Mouse (Mus musculus) kidney, adult 8-10 months (tissue): Measurements from ENCODE around the gene Mrpl12.
A peak's percentile ranks its signal among the peaks of the same experiment; 100 is the strongest.

ENCODE experiments used
- DNase-seq, 2 experiments: peaks; one replicate each; pipeline ENCODE4 v3.0.0; 2022

Gene Mrpl12

GRCm38 (mm10) chr11:120484265-120484981 is at the start of gene Mrpl12:
Gene Mrpl12, plus strand, starts transcription at chr11:120484613.
- DNase-seq: peak; percentile 88 to 89

- DNase-seq: peak; percentile 73 to 88
Measured at GRCm38 (mm10) chr11:120437152-120437856, 47.1 kb upstream of the Mrpl12 start, which contains the start of gene Nploc4. Gene Nploc4, minus strand, starts transcription at chr11:120437708.

DNA sequence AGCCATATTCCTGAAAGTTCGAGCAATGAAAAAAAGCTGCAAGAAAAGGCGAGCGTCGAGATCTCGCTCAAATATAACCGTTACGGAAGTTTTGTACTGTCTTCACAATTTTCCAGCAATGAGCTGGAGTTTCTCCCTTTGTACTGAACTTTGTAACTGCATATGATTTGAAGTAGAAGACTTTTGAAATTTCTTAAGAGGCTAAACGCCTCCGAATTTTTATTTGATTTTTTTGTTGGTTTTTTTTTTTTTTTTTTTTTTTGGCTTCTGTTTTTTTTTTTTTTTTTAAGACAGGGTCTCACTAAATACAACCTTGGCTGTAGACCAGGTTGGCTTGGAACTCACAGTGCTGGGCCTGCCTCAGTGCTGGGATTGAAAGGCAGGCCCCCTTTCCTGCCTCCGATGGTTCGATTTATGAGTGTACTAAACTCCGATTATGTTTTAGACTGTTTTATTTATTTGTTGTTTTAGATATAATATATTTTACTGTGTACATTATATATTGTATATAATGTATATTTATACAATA is 46.5 kb upstream of the Mrpl12 start:
- DNase-seq: no peak

DNA sequence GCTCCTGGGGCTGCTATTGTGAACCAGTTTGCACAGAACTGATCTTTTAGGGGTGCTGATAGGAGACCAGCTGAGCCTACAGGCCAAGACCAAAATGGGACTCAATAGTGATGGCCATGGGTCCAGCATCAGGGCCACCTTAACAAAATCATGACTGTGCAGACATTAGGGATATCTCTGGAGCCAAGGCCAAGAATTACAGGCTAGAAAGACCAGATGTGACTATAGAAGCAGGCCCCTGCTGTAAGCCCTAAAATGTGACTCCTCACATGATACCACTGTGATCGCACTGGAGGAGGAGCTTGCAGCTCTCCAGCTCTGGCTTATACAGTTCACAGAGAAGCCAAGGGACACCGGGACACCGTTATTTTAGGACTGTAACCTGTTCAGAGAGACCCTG is 42.1 kb upstream of the Mrpl12 start, which contains the start of gene Tspan10:
Gene Tspan10, plus strand, starts transcription at position 301 of the 400 bp plus-strand sequence.
- DNase-seq: no peak

- DNase-seq: peak in 1 of 2 experiments; percentile 18
Measured at GRCm38 (mm10) chr11:120442765-120443280, 41.6 kb upstream of the Mrpl12 start.

DNA sequence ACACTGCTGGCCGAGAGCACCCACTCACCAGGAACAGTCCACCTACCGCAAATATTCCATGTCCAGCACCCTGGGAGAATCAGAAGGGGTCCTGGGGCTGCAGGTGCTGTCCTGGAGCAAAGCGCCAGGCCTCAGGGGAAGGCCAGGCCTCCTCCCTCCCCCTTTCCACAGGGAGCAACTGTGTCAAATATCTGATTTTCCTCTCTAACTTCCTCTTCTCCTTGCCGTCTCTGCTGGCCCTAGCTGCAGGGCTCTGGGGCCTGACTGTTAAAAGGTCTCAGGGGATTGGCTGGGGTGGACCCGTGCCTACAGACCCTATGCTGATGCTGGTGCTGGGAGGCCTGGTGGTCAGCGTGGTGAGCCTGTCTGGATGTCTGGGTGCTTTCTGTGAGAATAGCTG is 40.3 kb upstream of the Mrpl12 start:
- no peak for DNase-seq

DNA sequence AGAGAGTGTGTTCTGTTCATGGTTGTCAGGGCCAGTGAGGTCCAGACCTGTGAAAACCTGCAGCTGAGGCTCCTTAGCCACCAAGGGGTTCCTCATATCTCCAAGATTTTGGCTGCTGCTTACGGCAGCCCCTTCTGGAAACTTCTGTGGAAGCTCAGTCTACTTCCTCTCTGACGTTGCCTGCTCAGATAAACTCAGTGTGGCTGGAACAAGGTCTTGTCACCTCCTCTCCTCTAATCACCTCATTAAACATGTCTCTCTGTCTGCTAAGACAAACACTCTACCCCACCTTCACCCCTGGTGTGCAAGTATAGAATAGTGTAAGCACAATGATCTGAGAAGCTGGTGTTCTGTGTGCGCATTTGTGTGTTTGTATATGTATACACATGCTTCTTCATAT is 38.9 kb upstream of the Mrpl12 start:
- no peak for DNase-seq

DNA sequence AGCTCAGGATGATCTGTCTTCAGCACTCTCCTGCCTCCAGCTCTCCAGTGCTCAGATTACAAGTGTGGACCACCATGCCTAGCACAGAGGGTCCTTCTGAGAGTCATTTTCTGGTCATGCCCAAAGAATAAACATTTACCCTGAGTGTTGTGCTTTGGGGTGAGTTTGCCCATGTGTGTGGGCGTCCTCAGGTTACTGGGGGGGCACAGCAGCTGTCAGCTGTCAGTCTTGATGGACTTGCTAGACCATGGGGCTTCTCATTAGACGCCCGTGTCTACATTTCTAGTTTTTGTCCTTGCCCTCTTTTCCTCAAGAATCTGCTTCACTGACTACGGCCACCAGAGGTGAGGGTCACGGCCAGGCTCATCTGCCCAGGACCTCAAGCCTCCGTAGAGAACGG is 37.2 kb upstream of the Mrpl12 start:
- no peak for DNase-seq

- DNase-seq: no peak
Measured at GRCm38 (mm10) chr11:120452246-120452645, 32.2 kb upstream of the Mrpl12 start.

- no peak for DNase-seq
Measured at GRCm38 (mm10) chr11:120453306-120453705, 31.1 kb upstream of the Mrpl12 start, which contains the start of gene Pde6g. Gene Pde6g, minus strand, starts transcription at chr11:120453500.

- DNase-seq: no peak
Measured at GRCm38 (mm10) chr11:120454965-120455364, 29.4 kb upstream of the Mrpl12 start.

GRCm38 (mm10) chr11:120455413-120455812 is 29.0 kb upstream of the Mrpl12 start:
- no peak for DNase-seq

DNA sequence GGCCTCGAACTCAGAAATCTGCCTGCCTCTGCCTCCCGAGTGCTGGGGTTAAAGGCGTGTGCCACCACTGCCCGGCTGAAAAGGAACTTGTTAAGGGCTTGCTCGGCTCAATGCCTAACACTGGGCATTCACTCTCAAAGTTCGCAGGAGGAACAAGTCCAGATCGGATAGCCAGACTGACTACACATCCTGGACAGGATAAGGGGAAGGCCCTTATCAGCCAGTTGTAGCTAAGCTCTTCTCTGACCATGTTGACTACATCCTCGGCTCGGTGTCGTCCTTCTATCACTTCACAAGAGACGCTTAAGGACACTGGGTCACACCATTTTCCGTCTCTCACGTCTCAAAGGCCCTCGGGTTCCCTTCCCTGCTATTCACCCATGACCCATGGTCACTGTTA is 27.0 kb upstream of the Mrpl12 start:
- DNase-seq: no peak

DNA sequence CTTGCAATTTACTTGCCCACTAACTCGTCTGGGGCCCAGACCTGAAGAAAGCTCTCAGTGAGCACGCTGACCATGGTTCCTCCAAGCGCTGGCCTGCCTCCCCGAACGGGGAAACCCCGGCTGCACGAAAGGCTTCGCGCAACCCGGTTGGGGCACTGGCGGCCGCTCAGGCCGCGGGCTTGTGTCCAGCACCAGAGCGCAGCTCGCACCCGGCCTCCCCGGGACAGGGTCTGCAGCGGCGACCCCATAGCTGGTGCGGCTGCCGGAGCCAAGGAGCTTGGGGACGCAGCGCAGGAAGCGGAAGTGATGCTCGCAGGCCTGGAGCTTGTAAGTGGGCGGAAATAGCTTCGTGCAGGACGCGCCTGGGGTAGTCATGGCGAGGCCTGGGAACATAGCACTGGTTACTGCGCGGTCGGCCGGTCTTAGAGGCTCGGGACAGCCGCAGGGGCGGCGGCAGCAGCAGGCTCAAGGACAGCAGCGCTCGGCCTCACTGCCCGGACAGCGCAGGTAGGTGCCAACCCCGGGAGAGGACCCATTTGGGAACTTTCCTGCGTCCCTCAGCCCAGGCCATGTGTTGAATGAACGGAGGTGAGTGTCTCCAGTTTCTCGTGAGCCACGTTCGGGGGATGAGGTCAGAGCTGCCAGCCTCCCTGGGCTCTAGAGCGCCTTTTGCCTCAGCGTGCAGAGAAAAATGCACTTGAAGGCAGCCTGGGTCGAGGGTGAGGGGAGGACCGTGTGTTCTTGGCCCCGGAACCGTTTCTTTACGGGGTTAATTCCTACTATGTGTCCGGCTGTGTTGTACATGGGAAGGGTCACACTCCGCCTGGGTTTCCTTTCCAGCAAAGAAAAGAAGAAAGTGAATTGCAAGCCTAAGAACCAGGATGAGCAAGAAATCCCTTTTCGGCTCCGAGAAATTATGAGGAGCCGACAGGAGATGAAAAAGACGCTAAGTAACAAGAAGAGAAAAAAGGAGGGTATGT is 26.4 kb upstream of the Mrpl12 start, which contains the start of the genes Oxld1 and Ccdc137:
Gene Oxld1, minus strand, starts transcription at position 297 of the 980 bp plus-strand sequence.
Gene Ccdc137, plus strand, starts transcription at position 344 of the 980 bp plus-strand sequence.
- DNase-seq: peak; percentile 51 to 70

GRCm38 (mm10) chr11:120458847-120459597 is 25.4 kb upstream of the Mrpl12 start:
- no peak for DNase-seq

- DNase-seq: no peak
Measured at GRCm38 (mm10) chr11:120463536-120463935, 20.9 kb upstream of the Mrpl12 start.

GRCm38 (mm10) chr11:120464365-120464764 is 20.0 kb upstream of the Mrpl12 start:
- DNase-seq: no peak

DNA sequence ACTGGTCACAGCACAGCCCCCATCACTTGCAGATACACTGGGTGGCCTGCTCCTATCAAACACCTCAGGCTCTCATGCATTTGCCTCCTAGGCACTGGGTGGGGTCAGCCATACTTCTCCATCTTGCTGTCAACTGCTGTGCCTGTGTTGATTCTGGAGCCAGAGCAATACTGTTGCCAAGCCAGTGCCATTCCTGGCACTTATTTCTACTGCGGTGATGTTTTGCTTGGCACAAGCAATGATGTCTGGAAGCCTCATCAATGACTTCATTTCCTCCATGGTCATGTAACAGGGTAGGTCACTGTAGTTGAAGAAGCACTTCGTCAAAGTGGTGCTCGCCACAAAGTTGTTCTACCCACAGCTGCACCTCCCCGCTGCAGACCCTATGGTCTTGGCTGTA is 18.9 kb upstream of the Mrpl12 start:
- DNase-seq: no peak

DNA sequence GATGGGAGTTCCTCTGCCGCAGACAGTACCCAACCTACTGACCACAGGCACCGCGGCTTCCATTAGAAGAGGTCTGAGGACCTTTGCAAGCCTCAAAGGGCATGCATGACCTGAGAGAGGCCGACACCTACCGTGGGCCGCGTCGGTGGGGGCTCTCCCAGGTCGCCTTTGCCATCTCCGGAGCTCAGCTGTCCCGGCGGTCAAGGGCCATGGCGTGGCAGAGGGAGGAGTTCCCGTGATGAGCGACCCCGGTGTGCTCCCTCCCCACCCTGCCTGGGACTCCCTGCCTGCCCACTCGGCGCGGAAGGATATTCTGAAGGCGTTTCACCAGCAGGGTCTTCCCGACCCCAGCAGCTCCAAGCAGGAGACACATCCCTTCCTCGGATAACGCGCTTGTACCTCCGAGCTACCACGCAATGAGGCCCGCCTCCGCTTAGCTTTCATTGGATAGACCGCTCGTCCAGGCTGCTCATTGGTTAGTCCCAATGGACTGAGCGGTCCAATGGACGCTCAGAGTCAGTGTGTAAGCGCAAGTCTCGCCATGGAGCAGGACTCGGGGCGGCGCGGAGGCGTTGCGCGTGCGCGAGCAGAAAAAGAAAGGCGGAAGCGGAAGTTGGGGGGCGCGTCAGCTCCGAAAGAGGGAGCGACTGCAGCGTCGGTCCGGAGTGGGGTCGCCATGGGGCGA is 17.2 kb upstream of the Mrpl12 start, which contains the start of gene Arl16:
Gene Arl16, minus strand, starts transcription at position 557 of the 685 bp plus-strand sequence.
- DNase-seq: peak; percentile 94

- DNase-seq: no peak
Measured at GRCm38 (mm10) chr11:120467736-120468092, 16.7 kb upstream of the Mrpl12 start.

GRCm38 (mm10) chr11:120472052-120472451 is 12.4 kb upstream of the Mrpl12 start:
- DNase-seq: peak; percentile 70 to 80
